Mouse (Mus musculus) hindlimb bud, embryonic 11.5 days (tissue): ENCODE measurements around the gene Hdac1.

Source experiments
- DNase-seq: peaks from one replicate; pipeline ENCODE4 v3.0.0-alpha.2; 2012; ENCODE audit warnings: low read depth, low spot score; ENCODE audit errors: extremely low spot score

Gene Hdac1

GRCm38 (mm10) chr4:129542592-129543141 lies at the start of gene Hdac1:
Gene Hdac1, minus strand, starts transcription at chr4:129542713.
- DNase-seq: peak; percentile 74

DNA sequence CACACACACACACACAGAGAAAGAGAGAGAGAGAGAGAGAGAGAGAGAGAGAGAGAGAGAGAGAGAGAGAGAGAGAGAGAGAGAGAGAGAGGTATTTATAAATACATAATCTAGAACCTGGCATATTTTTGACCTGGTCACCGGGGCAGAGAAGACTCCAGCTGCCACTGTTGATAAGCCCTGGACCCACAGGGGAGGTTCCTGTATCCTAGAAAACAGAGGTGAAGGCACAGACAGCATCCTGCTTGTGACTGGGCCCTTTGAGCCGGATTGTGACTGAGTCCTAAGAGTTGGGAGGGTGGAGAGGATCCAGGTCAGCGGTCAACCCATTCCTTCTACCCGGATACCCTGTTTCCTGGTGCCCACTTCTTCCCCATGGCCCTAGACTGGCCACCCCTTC lies 46.4 kb upstream of the Hdac1 start:
- no peak for DNase-seq

DNA sequence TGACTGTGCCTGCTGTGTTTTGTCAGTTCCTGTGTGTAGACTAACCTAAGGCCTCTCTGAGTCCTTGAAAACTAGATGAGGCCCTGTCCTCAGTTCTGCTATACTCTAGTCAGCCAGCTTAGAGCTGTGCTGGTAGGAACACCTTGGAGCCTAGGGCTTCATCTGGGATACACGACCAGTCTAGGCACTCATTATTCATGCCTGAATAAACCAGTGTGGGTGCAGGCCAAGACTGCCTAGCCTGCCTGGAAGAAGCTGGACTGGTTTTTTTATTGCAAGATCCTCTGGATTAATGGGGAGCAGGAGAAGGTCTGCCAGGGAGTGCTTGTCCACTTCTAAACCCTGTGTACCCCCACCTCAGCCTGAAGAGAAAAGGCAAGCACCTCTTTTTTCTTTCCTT lies 44.4 kb upstream of the Hdac1 start:
- no peak for DNase-seq

GRCm38 (mm10) chr4:129585773-129586172 lies 43.3 kb upstream of the Hdac1 start:
- DNase-seq: no peak

GRCm38 (mm10) chr4:129584884-129585608 lies 42.5 kb upstream of the Hdac1 start:
- DNase-seq: no peak

- DNase-seq: no peak
Observed at GRCm38 (mm10) chr4:129584370-129584769, 41.9 kb upstream of the Hdac1 start.

- no peak for DNase-seq
Observed at GRCm38 (mm10) chr4:129582251-129582650, 39.7 kb upstream of the Hdac1 start.

- no peak for DNase-seq
Observed at GRCm38 (mm10) chr4:129580347-129580746, 37.8 kb upstream of the Hdac1 start.

DNA sequence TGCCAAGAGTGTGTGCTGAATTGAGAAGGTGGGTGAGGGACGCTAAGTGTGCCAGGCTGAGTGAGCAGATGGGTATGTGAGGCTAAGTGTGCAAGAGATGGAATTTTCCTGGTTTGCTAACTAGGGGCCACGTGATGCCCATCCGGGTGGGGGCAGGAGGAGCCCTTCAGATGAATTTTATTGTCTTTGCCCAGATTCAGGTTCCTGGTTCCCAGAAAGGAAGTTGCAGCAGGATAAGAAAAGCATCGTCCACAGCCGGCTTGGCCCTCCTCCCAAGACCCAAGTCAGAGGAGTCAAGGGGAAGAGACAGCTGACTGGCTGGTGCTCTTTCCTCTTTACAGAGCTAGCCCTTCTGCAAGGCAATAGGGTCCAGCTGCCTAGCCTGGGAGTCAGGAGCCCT lies 36.0 kb upstream of the Hdac1 start, which contains the start of gene Fam167b:
Gene Fam167b (minus strand): TSS at position 84 of the 400 bp plus-strand sequence.
- DNase-seq: no peak

DNA sequence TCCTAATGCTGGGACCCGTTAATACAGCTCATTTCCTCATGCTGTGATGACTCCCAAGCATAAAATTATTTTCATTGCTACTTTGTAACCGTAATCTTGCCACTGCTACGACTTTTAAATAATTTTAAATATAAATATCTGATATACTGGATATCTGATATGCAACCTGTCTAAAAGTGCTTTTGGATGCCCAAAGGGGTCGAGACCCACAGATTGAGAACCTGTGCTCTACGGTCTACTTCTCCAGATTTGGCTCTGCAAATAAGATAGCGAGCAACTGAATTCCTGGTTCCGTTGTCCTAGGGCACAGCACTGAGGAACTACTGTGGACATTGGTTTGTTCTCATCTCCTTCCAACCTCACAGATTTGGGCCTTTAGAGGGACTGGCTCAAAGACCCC lies 35.2 kb upstream of the Hdac1 start:
- no peak for DNase-seq

- DNase-seq: no peak
Observed at GRCm38 (mm10) chr4:129576863-129577491, 34.5 kb upstream of the Hdac1 start.

GRCm38 (mm10) chr4:129575171-129575844 lies 32.8 kb upstream of the Hdac1 start:
- no peak for DNase-seq

- no peak for DNase-seq
Observed at GRCm38 (mm10) chr4:129573430-129573829, 30.9 kb upstream of the Hdac1 start, which contains the start of gene Lck. Gene Lck, minus strand, starts transcription at chr4:129573641.

DNA sequence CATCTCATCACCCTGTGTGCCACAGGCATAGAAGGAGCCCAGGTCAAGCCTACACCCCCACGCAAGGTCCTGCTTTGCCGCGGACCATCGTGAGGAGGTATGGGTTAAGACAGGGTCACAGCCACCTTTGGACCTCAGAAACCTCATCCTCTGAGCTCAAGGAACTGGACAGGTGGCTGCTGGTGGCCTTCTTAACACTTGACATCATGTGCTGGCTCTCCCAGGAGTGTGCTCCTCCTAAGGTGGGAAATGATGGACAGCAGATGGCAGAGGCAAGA lies 30.5 kb upstream of the Hdac1 start:
- no peak for DNase-seq

GRCm38 (mm10) chr4:129572236-129573092 lies 30.0 kb upstream of the Hdac1 start:
- no peak for DNase-seq

DNA sequence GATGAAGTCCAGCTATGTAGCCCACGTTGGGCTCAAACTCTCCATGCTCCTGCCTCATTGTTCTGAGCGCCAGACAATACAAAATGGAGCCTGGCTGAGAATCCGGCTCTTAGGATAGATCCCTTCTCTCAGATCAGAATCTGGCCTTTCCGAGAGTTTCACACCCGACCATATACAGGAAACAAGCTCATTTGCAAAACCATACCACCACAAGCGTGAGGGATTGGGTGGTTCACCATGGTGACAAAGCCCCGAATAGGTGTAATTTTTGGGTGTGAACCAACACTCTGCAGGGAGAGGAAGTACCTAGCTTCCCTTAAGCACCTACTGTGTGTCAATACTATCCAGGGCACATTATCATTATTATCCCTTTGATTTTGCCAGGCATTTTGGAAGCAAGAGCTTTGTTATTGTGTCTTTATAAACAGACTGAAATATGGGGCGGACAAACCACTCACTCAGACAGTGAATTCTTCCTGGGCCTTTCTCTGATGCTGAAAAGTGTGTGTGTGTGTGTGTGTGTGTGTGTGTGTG lies 29.1 kb upstream of the Hdac1 start:
- DNase-seq: no peak

GRCm38 (mm10) chr4:129570028-129570427 lies 27.5 kb upstream of the Hdac1 start:
- no peak for DNase-seq

DNA sequence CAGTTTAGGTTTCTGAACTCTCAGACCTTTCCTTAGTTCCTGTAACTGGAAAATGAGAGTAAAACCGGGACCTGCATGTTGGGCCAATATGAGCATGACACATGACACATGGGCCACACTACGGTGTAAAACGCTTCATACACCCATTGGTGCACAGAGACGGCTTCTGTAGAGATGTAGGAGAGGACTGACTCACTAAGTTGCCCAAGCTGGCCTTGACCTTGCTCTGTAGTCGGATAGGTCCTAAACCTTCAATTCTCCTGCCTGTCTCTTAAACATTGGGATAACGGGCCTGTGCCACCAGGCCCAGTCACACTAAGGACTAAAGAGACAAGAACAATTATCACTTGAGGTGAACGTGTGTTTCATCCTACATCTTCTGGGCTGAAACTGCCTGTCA lies 25.9 kb upstream of the Hdac1 start:
- DNase-seq: no peak

- DNase-seq: no peak
Observed at GRCm38 (mm10) chr4:129565139-129565538, 22.6 kb upstream of the Hdac1 start.

- DNase-seq: no peak
Observed at GRCm38 (mm10) chr4:129563718-129564117, 21.2 kb upstream of the Hdac1 start.

- DNase-seq: no peak
Observed at GRCm38 (mm10) chr4:129561184-129561583, 18.7 kb upstream of the Hdac1 start.
